Mouse (Mus musculus) WW6 (cell line): ENCODE results near the gene Cenpv.

Experiments used
- DNase-seq: peaks from one replicate; pipeline ENCODE4 v3.0.0-alpha.2; 2013; ENCODE audit warnings: low read depth, low spot score

The Cenpv gene

GRCm38 (mm10) chr11:62554163-62554855 is 15.2 kb upstream of the Cenpv start:
- DNase-seq, result no peak

- DNase-seq, result no peak
These were observed 14.6 kb upstream of the Cenpv start for GRCm38 (mm10) chr11:62553633-62554032.

- no peak for DNase-seq
These were observed 14.1 kb upstream of the Cenpv start for GRCm38 (mm10) chr11:62553186-62553585.

- DNase-seq, result no peak
These were observed 12.4 kb upstream of the Cenpv start for GRCm38 (mm10) chr11:62551226-62552119.

- DNase-seq, result peak; percentile 100
These were observed 11.7 kb upstream of the Cenpv start, which contains the start of gene Ubb for GRCm38 (mm10) chr11:62550727-62551225. Ubb (plus strand) TSS chr11:62551171.

GRCm38 (mm10) chr11:62550227-62550685 is 11.2 kb upstream of the Cenpv start:
- peak; percentile 71 for DNase-seq

GRCm38 (mm10) chr11:62549782-62550181 is 10.7 kb upstream of the Cenpv start:
- DNase-seq, result no peak

- DNase-seq, result no peak
These were observed 4.9 kb upstream of the Cenpv start for GRCm38 (mm10) chr11:62543991-62544390.

GRCm38 (mm10) chr11:62541581-62541980 is 2.5 kb upstream of the Cenpv start:
- DNase-seq, result no peak

- DNase-seq, result no peak
These were observed 1.9 kb upstream of the Cenpv start for GRCm38 (mm10) chr11:62540969-62541368.

GRCm38 (mm10) chr11:62540167-62540566 is 1.1 kb upstream of the Cenpv start:
- no peak for DNase-seq

GRCm38 (mm10) chr11:62538321-62539088 is 556 bp downstream of the Cenpv start:
- DNase-seq, result no peak

GRCm38 (mm10) chr11:62537590-62537989 is 1.5 kb downstream of the Cenpv start:
- DNase-seq, result no peak

GRCm38 (mm10) chr11:62537089-62537488 is 2.0 kb downstream of the Cenpv start:
- DNase-seq, result no peak

- DNase-seq, result no peak
These were observed 16.8 kb downstream of the Cenpv start for GRCm38 (mm10) chr11:62522283-62522682.

GRCm38 (mm10) chr11:62518991-62519390 is 20.1 kb downstream of the Cenpv start:
- DNase-seq, result no peak

GRCm38 (mm10) chr11:62513311-62513710 is 25.8 kb downstream of the Cenpv start:
- DNase-seq, result no peak

- no peak for DNase-seq
These were observed 26.5 kb downstream of the Cenpv start for GRCm38 (mm10) chr11:62512529-62513080.

GRCm38 (mm10) chr11:62511444-62512202 is 27.4 kb downstream of the Cenpv start:
- DNase-seq, result peak; percentile 90

- DNase-seq, result peak; percentile 94
These were observed 28.1 kb downstream of the Cenpv start for GRCm38 (mm10) chr11:62510956-62511355.

- no peak for DNase-seq
These were observed 29.5 kb downstream of the Cenpv start for GRCm38 (mm10) chr11:62509571-62509970.
